Mouse (Mus musculus) CD4-positive, CD25-positive, alpha-beta regulatory T cell, adult 4 months (primary cell): ENCODE data around the gene Stam. TPM values are rescaled to one million over a fixed set of nuclear protein-coding genes. Genes with fewer than 3 reads are reported as not detected.
A peak's percentile ranks its signal among the peaks of the same experiment; 100 is the strongest.

Experiments used
- ATAC-seq: one replicate; pipeline ENCODE4 v1.8.0; 2017
- polyA plus RNA-seq, 2 experiments: library from polyadenylated mRNA; unstranded; fragments of 100-300 nt; shearing (Covaris generic); gene quantifications; one replicate each; pipeline ENCODE4 v1.2.1; 2017

The Stam gene
- polyA plus RNA-seq, result 10 to 100 TPM; 13.6 to 14.0 TPM

GRCm38 (mm10) chr2:14073362-14074220 lies at the start of gene Stam:
Stam (plus strand) TSS chr2:14074098.
- ATAC-seq, result peak; percentile 90

GRCm38 (mm10) chr2:14041249-14041648 lies 32.6 kb upstream of the Stam start:
- ATAC-seq, result no peak

- ATAC-seq, result no peak
These were observed 30.9 kb upstream of the Stam start for GRCm38 (mm10) chr2:14043011-14043410.

GRCm38 (mm10) chr2:14043577-14044170 lies 30.2 kb upstream of the Stam start:
- no peak for ATAC-seq

GRCm38 (mm10) chr2:14048381-14048780 lies 25.5 kb upstream of the Stam start:
- peak; percentile 87 for ATAC-seq

GRCm38 (mm10) chr2:14048808-14049207 lies 25.1 kb upstream of the Stam start:
- ATAC-seq, result no peak

GRCm38 (mm10) chr2:14053618-14054017 lies 20.3 kb upstream of the Stam start:
- no peak for ATAC-seq

GRCm38 (mm10) chr2:14054163-14054562 lies 19.7 kb upstream of the Stam start:
- ATAC-seq, result no peak

- ATAC-seq, result no peak
These were observed 19.2 kb upstream of the Stam start for GRCm38 (mm10) chr2:14054716-14055115.

GRCm38 (mm10) chr2:14055168-14055565 lies 18.7 kb upstream of the Stam start:
- ATAC-seq, result no peak

GRCm38 (mm10) chr2:14055566-14056331 lies 18.1 kb upstream of the Stam start, which contains the start of gene Hacd1:
Hacd1 (minus strand) TSS chr2:14056135.
- ATAC-seq, result peak; percentile 32

- no peak for ATAC-seq
These were observed 7.9 kb upstream of the Stam start for GRCm38 (mm10) chr2:14065704-14066650.

GRCm38 (mm10) chr2:14069027-14069426 lies 4.9 kb upstream of the Stam start:
- no peak for ATAC-seq

GRCm38 (mm10) chr2:14070466-14070865 lies 3.4 kb upstream of the Stam start:
- ATAC-seq, result no peak

GRCm38 (mm10) chr2:14073008-14073361 lies 913 bp upstream of the Stam start:
- no peak for ATAC-seq

GRCm38 (mm10) chr2:14074221-14074901 lies 463 bp downstream of the Stam start:
- ATAC-seq, result no peak

- peak; percentile 19 for ATAC-seq
These were observed 4.6 kb downstream of the Stam start for GRCm38 (mm10) chr2:14078527-14078926.

- no peak for ATAC-seq
These were observed 26.6 kb downstream of the Stam start for GRCm38 (mm10) chr2:14100533-14100932.

GRCm38 (mm10) chr2:14102603-14103002 lies 28.7 kb downstream of the Stam start:
- ATAC-seq, result no peak

- no peak for ATAC-seq
These were observed 30.0 kb downstream of the Stam start for GRCm38 (mm10) chr2:14103924-14104323.

GRCm38 (mm10) chr2:14107673-14108072 lies 33.8 kb downstream of the Stam start:
- no peak for ATAC-seq

GRCm38 (mm10) chr2:14126387-14126786 lies 52.5 kb downstream of the Stam start:
- ATAC-seq, result no peak
